Mouse (Mus musculus) testis, postnatal 14 days (tissue): ENCODE results near the gene Cdc42ep2.

Experiments used
- DNase-seq: peaks from one replicate; pipeline ENCODE4 v3.0.0; 2021; ENCODE audit warnings: low spot score

Gene Cdc42ep2

GRCm38 (mm10) chr19:5940656-5941055 is 16.0 kb upstream of the Cdc42ep2 start:
- no peak for DNase-seq

GRCm38 (mm10) chr19:5940173-5940572 is 15.6 kb upstream of the Cdc42ep2 start:
- DNase-seq, result peak; percentile 78

- no peak for DNase-seq
Measured at GRCm38 (mm10) chr19:5939715-5940114, 15.1 kb upstream of the Cdc42ep2 start.

GRCm38 (mm10) chr19:5938516-5938915 is 13.9 kb upstream of the Cdc42ep2 start:
- DNase-seq, result no peak

GRCm38 (mm10) chr19:5937836-5938406 is 13.3 kb upstream of the Cdc42ep2 start:
- no peak for DNase-seq

- no peak for DNase-seq
Measured at GRCm38 (mm10) chr19:5937095-5937835, 12.6 kb upstream of the Cdc42ep2 start.

GRCm38 (mm10) chr19:5935691-5936090 is 11.1 kb upstream of the Cdc42ep2 start:
- no peak for DNase-seq

- DNase-seq, result peak; percentile 63
Measured at GRCm38 (mm10) chr19:5935266-5935665, 10.7 kb upstream of the Cdc42ep2 start.

GRCm38 (mm10) chr19:5929634-5930596 is 5.3 kb upstream of the Cdc42ep2 start:
- no peak for DNase-seq

- no peak for DNase-seq
Measured at GRCm38 (mm10) chr19:5928546-5928945, 3.9 kb upstream of the Cdc42ep2 start.

GRCm38 (mm10) chr19:5928104-5928503 is 3.5 kb upstream of the Cdc42ep2 start:
- DNase-seq, result no peak

- DNase-seq, result no peak
Measured at GRCm38 (mm10) chr19:5927532-5927931, 2.9 kb upstream of the Cdc42ep2 start.

- DNase-seq, result no peak
Measured at GRCm38 (mm10) chr19:5927026-5927425, 2.4 kb upstream of the Cdc42ep2 start.

GRCm38 (mm10) chr19:5925311-5925855 is 767 bp upstream of the Cdc42ep2 start:
- no peak for DNase-seq

GRCm38 (mm10) chr19:5923990-5924712 is 465 bp downstream of the Cdc42ep2 start:
- peak; percentile 84 for DNase-seq

GRCm38 (mm10) chr19:5922963-5923362 is 1.7 kb downstream of the Cdc42ep2 start:
- DNase-seq, result no peak

- no peak for DNase-seq
Measured at GRCm38 (mm10) chr19:5922119-5922942, 2.3 kb downstream of the Cdc42ep2 start.

GRCm38 (mm10) chr19:5921715-5922114 is 2.9 kb downstream of the Cdc42ep2 start:
- DNase-seq, result no peak

GRCm38 (mm10) chr19:5913007-5913719 is 11.5 kb downstream of the Cdc42ep2 start, which contains the start of gene Dpf2:
TSS of gene Dpf2 (minus strand) at chr19:5913010.
- DNase-seq, result no peak
